Mouse (Mus musculus): ENCODE results near the gene Rbm41. TPM values are rescaled to one million over a fixed set of nuclear protein-coding genes. Genes with fewer than 3 reads are reported as not detected.

Rbm41 gene
- 12.0 and 12.7 TPM in 2 replicates for polyA plus RNA-seq (2011; ENCODE audit: insufficient read length, low read depth, missing spikeins)

DNA sequence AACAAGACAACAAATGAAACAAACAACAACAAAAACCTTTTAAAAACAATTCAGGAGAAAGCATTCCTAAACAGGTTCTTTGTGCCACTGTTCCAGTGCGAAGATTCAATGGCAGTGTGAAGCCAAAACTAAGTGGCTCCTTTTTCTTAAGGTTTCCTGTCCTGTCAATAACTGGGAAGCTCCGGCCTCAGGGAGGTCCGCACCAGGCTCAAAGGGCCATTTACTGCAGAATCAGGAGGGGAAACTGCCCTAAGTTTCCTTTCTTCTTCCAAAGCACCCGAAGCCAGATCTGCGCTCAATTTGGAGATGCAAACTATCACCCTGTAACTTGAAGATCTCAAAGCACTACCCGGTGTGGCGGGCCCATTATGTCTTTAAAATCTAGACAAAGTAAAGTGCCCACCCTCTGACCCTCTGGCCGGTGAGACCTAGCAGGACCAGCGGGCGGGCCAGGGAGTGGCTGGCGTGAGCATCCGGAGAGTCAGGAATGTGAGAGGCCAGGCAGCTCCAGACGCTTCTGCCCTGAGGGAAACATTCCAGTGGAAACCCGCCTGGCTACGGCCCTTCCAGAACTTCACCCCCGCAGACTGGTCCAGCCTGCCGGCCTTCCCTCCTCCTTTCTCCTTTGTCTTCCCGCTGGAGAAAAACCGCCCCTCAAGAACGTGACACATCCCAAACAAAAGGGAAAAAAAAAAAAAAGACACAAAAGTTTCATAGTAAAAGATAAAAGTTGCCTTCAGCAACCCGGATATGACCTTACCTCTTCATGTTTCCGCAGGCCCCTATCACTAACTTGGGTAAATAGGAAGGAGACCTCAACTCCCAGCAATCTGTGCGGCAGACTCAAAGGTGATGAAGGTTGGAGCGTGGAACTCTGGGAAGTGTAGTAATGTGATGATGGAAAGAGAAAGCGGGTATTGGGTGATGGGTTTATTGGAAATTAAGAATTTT lies at the start of gene Rbm41:
Rbm41 (minus strand) TSS at position 856 of the 951 bp plus-strand sequence.
- peak within 1 kb of the TSS; percentile 82 for H3K27ac ChIP-seq (ENCODE audit: insufficient read depth, low read length)
- TF ChIP-seq POLR2A (IDR thresholded peaks at IDR 0.05; ENCODE audit: low read depth, low read length) (no peak), CTCF (IDR thresholded peaks at IDR 0.05; ENCODE audit: borderline replicate concordance, insufficient read depth, low read length) (no peak)
- no peaks in the 10 kb centered on the region for H3K4me1 ChIP-seq (ENCODE audit: control insufficient read depth, insufficient read depth, low read length)
- H3K4me3 ChIP-seq (ENCODE audit: insufficient read depth, low read length), result peak within 1 kb of the TSS; percentile 77

DNA sequence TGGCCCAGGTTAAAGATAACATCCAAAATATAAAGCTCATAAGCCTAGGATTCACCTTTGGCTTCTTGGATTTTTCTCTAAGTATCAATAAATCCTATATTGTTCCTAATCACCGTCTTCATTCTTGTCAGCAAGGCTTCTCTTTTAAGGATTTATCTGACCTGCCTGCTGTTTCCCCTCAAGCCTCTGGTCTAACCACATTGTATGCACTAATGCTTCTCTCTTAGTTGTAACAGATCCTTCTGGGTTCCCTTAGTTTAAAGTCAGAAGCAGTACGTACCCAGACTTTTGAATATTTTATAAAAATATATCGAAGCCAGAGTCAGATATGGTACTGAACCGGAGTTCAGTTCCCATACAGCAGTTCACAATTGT lies 283 bp upstream of the Rbm41 start:
- Histone ChIP-seq H3K4me3 (ENCODE audit: insufficient read depth, low read length) (no peak overlapping the region), H3K4me1 (ENCODE audit: control insufficient read depth, insufficient read depth, low read length) (no peaks in the 10 kb centered on the region), H3K27ac (ENCODE audit: insufficient read depth, low read length) (no peak overlapping the region)
- TF ChIP-seq CTCF (IDR thresholded peaks at IDR 0.05; ENCODE audit: borderline replicate concordance, insufficient read depth, low read length) (no peak), POLR2A (IDR thresholded peaks at IDR 0.05; ENCODE audit: low read depth, low read length) (no peak)

DNA sequence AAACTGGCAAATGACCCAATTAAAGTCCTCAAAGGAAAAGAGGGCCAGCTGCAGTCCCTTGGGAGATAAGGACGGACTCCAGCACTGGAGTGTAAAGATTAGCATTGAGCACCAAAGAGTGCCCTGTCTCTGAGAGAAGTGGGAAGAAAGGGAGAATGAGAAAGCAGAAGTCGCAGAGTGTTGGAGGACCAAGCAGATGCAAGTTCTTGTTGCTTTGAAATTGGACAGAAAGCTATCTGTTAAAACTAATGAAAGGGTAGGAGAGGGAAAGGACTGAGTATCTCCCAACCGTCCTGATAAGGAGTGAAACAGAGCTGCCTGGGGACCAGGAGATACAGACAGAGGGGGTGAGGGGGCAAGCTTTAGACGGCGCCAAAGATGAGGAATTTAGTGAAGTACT lies 16.3 kb downstream of the Rbm41 start:
- TF ChIP-seq CTCF (IDR thresholded peaks at IDR 0.05; ENCODE audit: borderline replicate concordance, insufficient read depth, low read length) (no peak), POLR2A (IDR thresholded peaks at IDR 0.05; ENCODE audit: low read depth, low read length) (no peak)
- Histone ChIP-seq H3K27ac (ENCODE audit: insufficient read depth, low read length) (no peak overlapping the region), H3K4me3 (ENCODE audit: insufficient read depth, low read length) (no peak overlapping the region), H3K4me1 (ENCODE audit: control insufficient read depth, insufficient read depth, low read length) (no peaks in the 10 kb centered on the region)

DNA sequence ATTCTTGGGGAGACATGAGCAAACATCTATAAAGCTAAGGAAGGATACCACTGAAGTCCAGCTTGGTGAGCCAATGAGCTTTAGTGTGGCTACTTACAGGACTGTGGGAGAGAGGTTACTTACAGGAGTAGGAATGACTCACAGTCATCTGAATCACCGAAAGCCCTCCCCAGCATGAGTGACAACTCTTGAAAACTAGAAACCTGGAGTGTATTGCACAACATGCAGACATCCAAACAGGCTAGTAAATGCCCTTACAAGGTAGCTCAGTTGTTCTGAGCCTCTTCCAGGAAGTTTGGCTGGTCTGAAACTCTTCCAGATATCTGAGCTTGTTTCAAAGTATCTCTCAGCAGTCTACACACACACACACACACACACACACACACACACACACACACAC lies 64.9 kb downstream of the Rbm41 start:
- H3K4me3 ChIP-seq (ENCODE audit: insufficient read depth, low read length), result no peak overlapping the region
- no peak for TF ChIP-seq CTCF (IDR thresholded peaks at IDR 0.05; ENCODE audit: borderline replicate concordance, insufficient read depth, low read length)
- no peak for TF ChIP-seq POLR2A (IDR thresholded peaks at IDR 0.05; ENCODE audit: low read depth, low read length)
- H3K4me1 ChIP-seq (ENCODE audit: control insufficient read depth, insufficient read depth, low read length), result no peaks in the 10 kb centered on the region
- H3K27ac ChIP-seq (ENCODE audit: insufficient read depth, low read length), result no peak overlapping the region

DNA sequence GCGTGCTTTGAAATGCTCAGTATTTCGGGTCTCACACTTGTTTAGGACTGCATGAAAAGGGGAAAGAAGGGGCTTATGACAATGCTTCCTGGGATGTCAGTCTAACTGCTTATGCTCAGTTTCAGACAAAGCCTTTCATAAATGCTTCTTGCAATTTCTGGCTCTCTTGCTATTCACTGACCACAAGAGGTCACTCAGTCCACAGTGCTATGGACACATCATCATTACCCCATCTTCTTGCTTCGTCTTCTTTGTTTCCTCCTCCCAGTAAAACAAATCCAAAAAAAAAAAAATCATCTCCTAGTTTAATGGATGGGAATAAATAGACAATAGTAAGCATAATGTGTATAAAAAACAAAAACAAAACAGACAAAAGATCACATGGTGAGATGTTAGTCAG lies 65.9 kb downstream of the Rbm41 start:
- H3K27ac ChIP-seq (ENCODE audit: insufficient read depth, low read length), result no peak overlapping the region
- no peaks in the 10 kb centered on the region for H3K4me1 ChIP-seq (ENCODE audit: control insufficient read depth, insufficient read depth, low read length)
- TF ChIP-seq CTCF (IDR thresholded peaks at IDR 0.05; ENCODE audit: borderline replicate concordance, insufficient read depth, low read length), result no peak
- no peak for TF ChIP-seq POLR2A (IDR thresholded peaks at IDR 0.05; ENCODE audit: low read depth, low read length)
- no peak overlapping the region for H3K4me3 ChIP-seq (ENCODE audit: insufficient read depth, low read length)

DNA sequence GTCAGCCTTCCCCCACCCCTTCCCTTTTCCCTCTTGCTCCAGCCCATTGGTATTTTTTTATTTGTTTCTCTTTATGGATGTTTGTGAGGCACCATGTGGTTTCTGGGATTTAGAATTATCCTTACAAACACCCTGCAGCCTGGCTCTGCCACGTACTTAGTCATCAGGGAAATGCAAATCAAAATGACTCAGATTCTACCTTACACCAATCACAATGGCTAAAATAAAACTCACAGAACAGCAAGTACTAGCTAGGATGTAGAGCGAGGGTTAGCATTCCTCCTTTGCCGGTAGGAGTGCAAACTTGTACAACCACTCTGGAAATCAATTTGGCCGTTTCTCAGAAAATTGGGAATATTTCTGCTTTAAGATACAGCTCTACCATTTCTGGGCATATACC lies 77.8 kb downstream of the Rbm41 start:
- TF ChIP-seq CTCF (IDR thresholded peaks at IDR 0.05; ENCODE audit: borderline replicate concordance, insufficient read depth, low read length) (no peak), POLR2A (IDR thresholded peaks at IDR 0.05; ENCODE audit: low read depth, low read length) (no peak)
- H3K4me3 ChIP-seq (ENCODE audit: insufficient read depth, low read length), result no peak overlapping the region
- H3K4me1 ChIP-seq (ENCODE audit: control insufficient read depth, insufficient read depth, low read length), result no peaks in the 10 kb centered on the region
- no peak overlapping the region for H3K27ac ChIP-seq (ENCODE audit: insufficient read depth, low read length)

DNA sequence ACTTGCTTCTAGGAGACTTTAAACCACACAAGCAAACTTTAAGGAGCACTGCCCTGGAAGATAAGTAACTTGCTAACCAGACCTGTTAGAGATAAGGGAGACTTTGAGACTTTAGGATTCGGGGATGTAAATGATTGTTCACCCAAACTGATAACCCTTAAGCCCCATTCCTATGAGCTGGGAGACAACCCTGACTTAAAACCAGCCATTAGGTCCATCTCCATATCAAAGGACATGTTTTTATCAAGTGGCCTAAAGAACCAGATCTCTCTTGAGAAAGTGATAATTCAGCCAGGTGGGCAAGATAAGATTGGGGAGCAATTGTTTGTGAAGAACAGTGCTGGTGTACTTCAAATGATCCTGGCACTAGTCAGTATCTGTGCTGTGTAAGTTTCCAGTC lies 107.0 kb downstream of the Rbm41 start:
- TF ChIP-seq CTCF (IDR thresholded peaks at IDR 0.05; ENCODE audit: borderline replicate concordance, insufficient read depth, low read length) (no peak), POLR2A (IDR thresholded peaks at IDR 0.05; ENCODE audit: low read depth, low read length) (no peak)
- Histone ChIP-seq H3K27ac (ENCODE audit: insufficient read depth, low read length) (no peak overlapping the region), H3K4me3 (ENCODE audit: insufficient read depth, low read length) (no peak overlapping the region), H3K4me1 (ENCODE audit: control insufficient read depth, insufficient read depth, low read length) (no peaks in the 10 kb centered on the region)

DNA sequence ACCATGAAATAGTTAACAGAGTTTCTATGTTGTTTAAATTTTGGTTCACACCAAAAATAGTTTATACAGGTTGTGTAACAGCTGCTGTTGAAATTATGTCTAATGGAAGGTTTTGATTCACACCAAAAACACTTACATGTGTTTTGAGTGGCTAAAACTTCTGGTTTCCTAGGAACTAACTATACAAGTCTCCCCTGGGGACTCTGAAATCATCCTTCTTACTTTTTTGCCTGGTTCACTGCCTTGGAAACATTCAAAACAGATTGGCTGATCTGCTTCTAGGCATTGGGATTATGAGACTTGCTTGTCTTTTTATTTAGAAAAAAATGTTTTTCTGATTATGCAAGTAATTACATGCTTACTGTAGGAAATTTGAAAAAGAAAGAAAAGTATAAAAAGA lies 115.2 kb downstream of the Rbm41 start:
- TF ChIP-seq POLR2A (IDR thresholded peaks at IDR 0.05; ENCODE audit: low read depth, low read length) (no peak), CTCF (IDR thresholded peaks at IDR 0.05; ENCODE audit: borderline replicate concordance, insufficient read depth, low read length) (no peak)
- no peak overlapping the region for H3K4me3 ChIP-seq (ENCODE audit: insufficient read depth, low read length)

DNA sequence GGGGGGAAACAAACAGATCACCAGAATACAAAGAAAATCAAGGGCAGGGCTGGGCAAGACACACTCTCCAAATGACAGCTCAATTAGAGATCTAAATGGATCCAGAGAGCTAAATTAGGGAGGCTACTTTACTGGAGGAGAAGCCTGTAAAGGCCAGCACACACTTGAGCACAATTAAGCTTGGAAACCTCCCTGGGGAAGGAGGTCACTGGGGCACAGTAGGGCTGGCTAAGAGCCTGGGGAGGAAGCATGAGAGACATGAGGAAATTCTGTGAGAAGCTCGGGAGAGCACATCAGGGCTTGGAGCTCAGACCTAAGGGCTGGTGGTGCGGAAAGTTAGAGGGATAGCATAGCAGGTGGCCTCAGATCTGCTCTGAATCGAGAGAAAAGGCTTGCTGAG lies 120.5 kb downstream of the Rbm41 start:
- Histone ChIP-seq H3K4me3 (ENCODE audit: insufficient read depth, low read length) (no peak overlapping the region), H3K27ac (ENCODE audit: insufficient read depth, low read length) (no peak overlapping the region), H3K4me1 (ENCODE audit: control insufficient read depth, insufficient read depth, low read length) (no peaks in the 10 kb centered on the region)
- TF ChIP-seq POLR2A (IDR thresholded peaks at IDR 0.05; ENCODE audit: low read depth, low read length) (no peak), CTCF (IDR thresholded peaks at IDR 0.05; ENCODE audit: borderline replicate concordance, insufficient read depth, low read length) (no peak)

More for the DNA sequence above, 115.2 kb downstream of the Rbm41 start:
- H3K27ac ChIP-seq (ENCODE audit: insufficient read depth, low read length), result no peak overlapping the region
- no peaks in the 10 kb centered on the region for H3K4me1 ChIP-seq (ENCODE audit: control insufficient read depth, insufficient read depth, low read length)

DNA sequence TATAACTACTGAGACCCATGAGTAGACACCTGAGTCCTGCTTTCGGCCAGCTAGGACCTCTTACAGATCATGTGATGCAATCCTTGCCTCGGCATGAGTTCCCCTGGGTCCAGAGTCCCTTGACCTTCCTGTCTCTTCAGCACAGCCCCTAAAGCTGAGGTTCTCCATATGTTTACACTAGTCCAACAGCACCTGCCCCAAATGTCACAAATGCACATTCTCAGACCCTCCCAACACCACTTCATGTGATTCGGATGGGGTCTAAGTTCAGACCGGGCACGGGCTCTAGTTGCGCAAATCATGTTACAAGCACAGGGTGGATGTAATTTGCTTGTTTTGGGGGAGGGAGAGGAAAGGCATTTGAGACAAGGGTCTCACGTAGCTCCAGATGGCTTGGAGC lies 121.3 kb downstream of the Rbm41 start:
- TF ChIP-seq CTCF (IDR thresholded peaks at IDR 0.05; ENCODE audit: borderline replicate concordance, insufficient read depth, low read length), result no peak
- TF ChIP-seq POLR2A (IDR thresholded peaks at IDR 0.05; ENCODE audit: low read depth, low read length), result no peak
- Histone ChIP-seq H3K4me1 (ENCODE audit: control insufficient read depth, insufficient read depth, low read length) (no peaks in the 10 kb centered on the region), H3K27ac (ENCODE audit: insufficient read depth, low read length) (no peak overlapping the region)

More for the DNA sequence above, 121.3 kb downstream of the Rbm41 start:
- H3K4me3 ChIP-seq (ENCODE audit: insufficient read depth, low read length), result no peak overlapping the region
